Mouse (Mus musculus) MEL (cell line): ENCODE results near the gene Bmpr1a. TPM values are rescaled to one million over a fixed set of nuclear protein-coding genes. Genes with fewer than 3 reads are reported as not detected.

Source experiments
- DNase-seq: peaks from one replicate; pipeline ENCODE4 v3.0.0; 2011; ENCODE audit warnings: low read depth, low spot score
- H3K27ac ChIP-seq: 2 replicates; pipeline ENCODE4 v1.5.1; 2012; ENCODE audit warnings: low read depth, mild to moderate bottlenecking, control low read depth, low read length, moderate library complexity; ENCODE audit not compliant: control insufficient read depth
- H3K27me3 ChIP-seq, 2 experiments: fragments of 150-350 bp in 1 of 2; sonication (generic) in 1 of 2; 2 replicates each; pipeline ENCODE4 v1.6.1; 2012; ENCODE audit warnings: low read length in 2 of 2, mild to moderate bottlenecking in 2 of 2, improper control_type of control experiment in 1 of 2, moderate library complexity in 1 of 2; ENCODE audit not compliant: insufficient read depth in 2 of 2, control insufficient read depth in 1 of 2
- H3K36me3 ChIP-seq, 2 experiments: 2 replicates each; pipeline ENCODE4 v1.6.1; 2012 to 2014; ENCODE audit warnings: low read length in 2 of 2, improper control_type of control experiment in 1 of 2, inconsistent platforms in 1 of 2, mild to moderate bottlenecking in 1 of 2; ENCODE audit not compliant: insufficient read depth in 2 of 2, control insufficient read depth in 1 of 2
- H3K4me1 ChIP-seq, 2 experiments: fragments of 150-350 bp in 1 of 2; sonication (generic) in 1 of 2; 2 replicates each; pipeline ENCODE4 v1.6.1; 2012; ENCODE audit warnings: low read length in 2 of 2, improper control_type of control experiment in 1 of 2, mild to moderate bottlenecking in 1 of 2; ENCODE audit not compliant: insufficient read depth in 2 of 2, control insufficient read depth in 1 of 2
- H3K4me3 ChIP-seq, 2 experiments: fragments of 150-350 bp in 1 of 2; sonication (generic) in 1 of 2; 2 replicates each; pipeline ENCODE4 v1.5.1; 2012; ENCODE audit warnings: low read depth in 2 of 2, low read length in 2 of 2, mild to moderate bottlenecking in 2 of 2, moderate library complexity in 2 of 2, control low read depth in 1 of 2, improper control_type of control experiment in 1 of 2; ENCODE audit not compliant: control insufficient read depth in 1 of 2, insufficient read depth in 1 of 2
- H3K79me2 ChIP-seq: 2 replicates; pipeline ENCODE4 v1.6.1; 2012; ENCODE audit warnings: mild to moderate bottlenecking, low read length, moderate library complexity; ENCODE audit not compliant: control insufficient read depth, poor library complexity, insufficient read depth
- H3K9ac ChIP-seq: 2 replicates; pipeline ENCODE4 v1.6.1; 2012; ENCODE audit warnings: low read depth, mild to moderate bottlenecking, control low read depth, low read length, moderate library complexity; ENCODE audit not compliant: control insufficient read depth, poor library complexity, severe bottlenecking
- H3K9me3 ChIP-seq: fragments of 150-350 bp; sonication (generic); replicated peaks from 2 replicates; pipeline ENCODE4 v1.6.1; 2012; ENCODE audit warnings: mild to moderate bottlenecking, low read length, improper control_type of control experiment, moderate library complexity; ENCODE audit not compliant: insufficient read depth
- CHD1 ChIP-seq: IDR thresholded peaks from 2 replicates; pipeline ENCODE4 v1.6.1; 2012; ENCODE audit warnings: low read depth, mild to moderate bottlenecking, inconsistent platforms, low read length, improper control_type of control experiment
- CTCF ChIP-seq, 3 experiments: IDR thresholded peaks in 2 of 3; conservative IDR thresholded peaks in 1 of 3; 2 replicates each; pipeline ENCODE4 v1.5.1; 2011 to 2012; ENCODE audit warnings: low read length in 3 of 3, low read depth in 2 of 3, mild to moderate bottlenecking in 2 of 3, improper control_type of control experiment in 1 of 3, inconsistent platforms in 1 of 3, mixed read lengths in 1 of 3, moderate library complexity in 1 of 3; ENCODE audit not compliant: control insufficient read depth in 1 of 3, insufficient read depth in 1 of 3, poor library complexity in 1 of 3, severe bottlenecking in 1 of 3
- E2F4 ChIP-seq: IDR thresholded peaks from 2 replicates; pipeline ENCODE4 v1.6.1; 2011; ENCODE audit warnings: low read depth, low read length, improper control_type of control experiment, borderline replicate concordance
- GABPA ChIP-seq: IDR thresholded peaks from 2 replicates; pipeline ENCODE4 v1.6.1; 2012; ENCODE audit warnings: low read depth, mild to moderate bottlenecking, inconsistent platforms, low read length, improper control_type of control experiment, moderate library complexity
- GATA1 ChIP-seq: IDR thresholded peaks from 2 replicates; pipeline ENCODE4 v1.6.1; 2011; ENCODE audit warnings: low read depth, low read length, improper control_type of control experiment
- JUND ChIP-seq: IDR thresholded peaks from 2 replicates; pipeline ENCODE4 v1.6.1; 2011; ENCODE audit warnings: low read depth, mild to moderate bottlenecking, improper control_type of control experiment, low read length
- MAFK ChIP-seq: IDR thresholded peaks from 2 replicates; pipeline ENCODE4 v1.6.1; 2011; ENCODE audit warnings: low read depth, mild to moderate bottlenecking, low read length, improper control_type of control experiment, borderline replicate concordance
- MXI1 ChIP-seq: IDR thresholded peaks from 2 replicates; pipeline ENCODE4 v1.6.1; 2011; ENCODE audit warnings: mild to moderate bottlenecking, low read depth, low read length, improper control_type of control experiment
- MYB ChIP-seq: IDR thresholded peaks from 2 replicates; pipeline ENCODE4 v1.6.1; 2011; ENCODE audit warnings: mild to moderate bottlenecking, low read depth, low read length, improper control_type of control experiment
- MYC ChIP-seq: IDR thresholded peaks from 2 replicates; pipeline ENCODE4 v1.6.1; 2011; ENCODE audit warnings: low read depth, mild to moderate bottlenecking, low read length, improper control_type of control experiment, moderate library complexity
- NELFE ChIP-seq: IDR thresholded peaks from 2 replicates; pipeline ENCODE4 v1.6.1; 2011; ENCODE audit warnings: low read depth, low read length, improper control_type of control experiment
- POLR2A ChIP-seq, 2 experiments: IDR thresholded peaks; 2 replicates each; pipeline ENCODE4 v1.6.1; 2011 to 2012; ENCODE audit warnings: low read length in 2 of 2, mild to moderate bottlenecking in 2 of 2, control low read depth in 1 of 2, improper control_type of control experiment in 1 of 2, low read depth in 1 of 2, moderate library complexity in 1 of 2; ENCODE audit not compliant: control insufficient read depth in 1 of 2, insufficient read depth in 1 of 2, poor library complexity in 1 of 2
- POLR2AphosphoS5 ChIP-seq: IDR thresholded peaks from 2 replicates; pipeline ENCODE4 v1.6.1; 2012; ENCODE audit warnings: low read depth, borderline replicate concordance, mild to moderate bottlenecking, inconsistent platforms, low read length, moderate library complexity, mixed read lengths
- RCOR1 ChIP-seq: IDR thresholded peaks from 2 replicates; pipeline ENCODE4 v1.6.1; 2012; ENCODE audit warnings: low read depth, mild to moderate bottlenecking, inconsistent platforms, low read length, improper control_type of control experiment
- UBTF ChIP-seq: IDR thresholded peaks from 2 replicates; pipeline ENCODE4 v1.6.1; 2012; ENCODE audit warnings: low read depth, mild to moderate bottlenecking, inconsistent platforms, low read length, improper control_type of control experiment, moderate library complexity, borderline replicate concordance; ENCODE audit not compliant: insufficient read depth
- USF2 ChIP-seq, 2 experiments: IDR thresholded peaks; 2 replicates each; pipeline ENCODE4 v1.6.1; 2011 to 2012; ENCODE audit warnings: improper control_type of control experiment in 2 of 2, low read length in 2 of 2, borderline replicate concordance in 1 of 2, inconsistent platforms in 1 of 2, low read depth in 1 of 2, mild to moderate bottlenecking in 1 of 2; ENCODE audit not compliant: insufficient read depth in 1 of 2
- ZC3H11A ChIP-seq: IDR thresholded peaks from 2 replicates; pipeline ENCODE4 v1.6.1; 2012; ENCODE audit warnings: low read depth, mild to moderate bottlenecking, inconsistent platforms, low read length, improper control_type of control experiment
- ZNF384 ChIP-seq: IDR thresholded peaks from 2 replicates; pipeline ENCODE4 v1.6.1; 2012; ENCODE audit warnings: low read depth, mild to moderate bottlenecking, inconsistent platforms, low read length, improper control_type of control experiment
- polyA plus RNA-seq, 2 experiments: library from polyadenylated mRNA; stranded (reverse) in 1 of 2; unstranded in 1 of 2; fragments of >175 nt in 1 of 2; fragments of >200 nt in 1 of 2; gene quantifications; 2 replicates each; pipeline versions ENCODE4 v1.2.1 to v1.2.4; 2012; ENCODE audit warnings: low replicate concordance in 2 of 2, low read depth in 1 of 2; ENCODE audit not compliant: insufficient read length in 2 of 2, insufficient read depth in 1 of 2, missing spikeins in 1 of 2
- total RNA-seq: library from RNA; depleted of rRNA; stranded (reverse); fragments of 300-350 nt; gene quantifications from 2 replicates; pipeline ENCODE4 v1.2.3, GENCODE M21; 2012

Gene Bmpr1a
- total and polyA plus RNA-seq, 3 experiments: 3.1 TPM; not detected in 1

DNA sequence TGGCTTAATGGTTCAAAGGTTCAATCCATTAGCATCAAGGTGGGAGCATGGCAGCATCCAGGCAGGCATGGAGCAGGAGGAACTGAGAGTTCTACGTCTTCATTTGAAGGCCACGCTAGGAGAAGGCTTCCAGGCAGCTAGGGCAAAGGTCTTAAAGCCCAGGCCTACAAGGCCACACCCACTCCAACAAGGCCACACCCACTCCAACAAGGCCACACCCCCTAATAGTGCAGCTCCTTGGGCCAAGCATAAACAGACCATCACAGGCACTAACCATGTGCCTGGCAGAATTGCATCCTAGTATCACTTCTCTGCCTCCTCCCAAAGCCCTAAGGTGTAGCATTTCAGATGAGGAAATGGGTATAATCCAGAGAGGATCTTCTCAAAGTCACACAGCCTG is 131.4 kb downstream of the Bmpr1a start:
- H3K36me3 ChIP-seq: no peaks in the 10 kb centered on the region
- TF ChIP-seq CHD1 (no peak), E2F4 (no peak), POLR2AphosphoS5 (no peak), POLR2A (IDR thresholded peaks at IDR 0.05; ENCODE audit: control insufficient read depth in 1 of 2, insufficient read depth in 1 of 2, low read depth in 1 of 2, low read length in 2 of 2, poor library complexity in 1 of 2) (no peak), MXI1 (no peak), MAFK (no peak), JUND (no peak), MYB (no peak), RCOR1 (no peak), NELFE (no peak), ZNF384 (no peak), ZC3H11A (no peak)
- no peaks in the 10 kb centered on the region for H3K27me3 ChIP-seq
- no peaks in the 10 kb centered on the region for H3K9me3 ChIP-seq
- H3K9ac ChIP-seq: no peak overlapping the region
- H3K79me2 ChIP-seq: no peaks in the 10 kb centered on the region
- H3K4me1 ChIP-seq: no peaks in the 10 kb centered on the region
- no peak for DNase-seq
- H3K4me3 ChIP-seq: no peak overlapping the region
- H3K27ac ChIP-seq: no peak overlapping the region

DNA sequence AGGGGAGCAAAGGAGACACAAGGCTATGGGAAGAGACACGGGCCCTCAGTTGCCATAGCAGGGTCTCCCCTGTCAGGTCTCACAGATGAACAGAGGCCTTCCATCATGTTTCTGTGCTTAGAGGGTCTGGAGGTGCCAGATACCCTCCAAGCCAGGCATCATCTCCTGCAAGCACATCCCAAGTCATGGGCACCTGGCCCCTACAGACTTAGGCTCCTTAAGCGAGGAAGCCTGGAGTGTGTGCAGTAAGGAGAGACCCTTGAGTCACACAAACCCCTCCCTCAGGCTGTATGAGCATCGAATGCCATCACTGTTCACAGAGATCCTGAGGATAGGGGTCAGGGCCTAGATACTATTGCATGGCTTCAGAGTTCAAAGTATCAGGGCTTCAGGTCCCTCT is 132.2 kb downstream of the Bmpr1a start:
- no peaks in the 10 kb centered on the region for H3K79me2 ChIP-seq
- H3K36me3 ChIP-seq: no peaks in the 10 kb centered on the region
- DNase-seq: no peak
- H3K4me3 ChIP-seq: no peak overlapping the region
- H3K9me3 ChIP-seq: no peaks in the 10 kb centered on the region
- H3K27ac ChIP-seq: no peak overlapping the region
- TF ChIP-seq GABPA (no peak), MYC (no peak), GATA1 (no peak), UBTF (no peak), USF2 (IDR thresholded peaks at IDR 0.05; ENCODE audit: borderline replicate concordance in 1 of 2, insufficient read depth in 1 of 2, low read depth in 1 of 2, low read length in 2 of 2) (no peak), CTCF (IDR thresholded peaks at IDR 0.05 in 2 of 3, conservative IDR thresholded peaks at IDR 0.05 in 1 of 3; ENCODE audit: control insufficient read depth in 1 of 3, insufficient read depth in 1 of 3, low read depth in 2 of 3, low read length in 3 of 3, poor library complexity in 1 of 3, severe bottlenecking in 1 of 3) (no peak)
- H3K4me1 ChIP-seq: no peaks in the 10 kb centered on the region
- H3K9ac ChIP-seq: no peak overlapping the region
- H3K27me3 ChIP-seq: no peaks in the 10 kb centered on the region
